Mouse (Mus musculus) ES-E14 (cell line): ENCODE data around the gene S100a16. TPM values are rescaled to one million over a fixed set of nuclear protein-coding genes. Genes with fewer than 3 reads are reported as not detected.
A peak's percentile ranks its signal among the peaks of the same experiment; 100 is the strongest.

ENCODE experiments used
- DNase-seq: peaks from one replicate; pipeline ENCODE4 v3.0.0-alpha.2; 2013; ENCODE audit warnings: low read depth, low spot score
- H3K27ac ChIP-seq: 2 replicates; pipeline ENCODE4 v1.5.1; 2012; ENCODE audit warnings: low read depth, mild to moderate bottlenecking, low read length, moderate library complexity, mixed read lengths; ENCODE audit not compliant: poor library complexity, insufficient read depth, severe bottlenecking
- H3K36me3 ChIP-seq: 2 replicates; pipeline ENCODE4 v1.6.1; 2012; ENCODE audit warnings: mild to moderate bottlenecking, low read length, moderate library complexity, mixed read lengths; ENCODE audit not compliant: control insufficient read depth, poor library complexity, insufficient read depth, severe bottlenecking
- H3K4me1 ChIP-seq, 2 experiments: fragments of 150-350 bp in 1 of 2; sonication (generic) in 1 of 2; 2 replicates each; pipeline ENCODE4 v1.6.1; 2012; ENCODE audit warnings: low read length in 2 of 2, mild to moderate bottlenecking in 1 of 2, mixed read lengths in 1 of 2; ENCODE audit not compliant: control insufficient read depth in 2 of 2, insufficient read depth in 2 of 2, poor library complexity in 1 of 2
- H3K4me3 ChIP-seq, 2 experiments: fragments of 150-350 bp in 1 of 2; sonication (generic) in 1 of 2; 2 replicates each; pipeline ENCODE4 v1.5.1; 2012; ENCODE audit warnings: low read length in 2 of 2, low read depth in 1 of 2, mild to moderate bottlenecking in 1 of 2, mixed read lengths in 1 of 2; ENCODE audit not compliant: insufficient read depth in 1 of 2, poor library complexity in 1 of 2, severe bottlenecking in 1 of 2
- H3K9ac ChIP-seq: 2 replicates; pipeline ENCODE4 v1.6.1; 2012; ENCODE audit warnings: low read depth, mild to moderate bottlenecking, low read length, mixed read lengths; ENCODE audit not compliant: poor library complexity, insufficient read depth, severe bottlenecking
- H3K9me3 ChIP-seq: fragments of 150-350 bp; sonication (generic); 2 replicates; pipeline ENCODE4 v1.6.1; 2012; ENCODE audit warnings: low read depth, mild to moderate bottlenecking, low read length; ENCODE audit not compliant: control insufficient read depth, insufficient read depth
- CHD2 ChIP-seq: IDR thresholded peaks from 2 replicates; pipeline ENCODE4 v1.6.1; 2014; ENCODE audit warnings: mild to moderate bottlenecking, low read depth, low read length, inconsistent platforms
- HCFC1 ChIP-seq: IDR thresholded peaks from 2 replicates; pipeline ENCODE4 v1.6.1; 2012; ENCODE audit warnings: low read length, inconsistent platforms, borderline replicate concordance; ENCODE audit not compliant: insufficient read depth
- MAFK ChIP-seq: IDR thresholded peaks from 2 replicates; pipeline ENCODE4 v1.6.1; 2014; ENCODE audit warnings: mild to moderate bottlenecking, low read depth, low read length, inconsistent platforms; ENCODE audit not compliant: insufficient read depth
- ZC3H11A ChIP-seq: IDR thresholded peaks from 2 replicates; pipeline ENCODE4 v1.6.1; 2012; ENCODE audit warnings: low read depth, mild to moderate bottlenecking, inconsistent platforms, low read length, borderline replicate concordance
- ZNF384 ChIP-seq: IDR thresholded peaks from 2 replicates; pipeline ENCODE4 v1.6.1; 2012; ENCODE audit warnings: low read depth, low read length, inconsistent platforms
- in situ Hi-C, 2 experiments: fragments of 600-800 bp; cut with MboI; formaldehyde crosslinking; loops; one replicate each; pipeline ENCODE4 v1.15.1; 2025; ENCODE audit warnings: low sequenced_read_pairs in 2 of 2, inconsistent platforms in 1 of 2; ENCODE audit not compliant: unreplicated experiment in 2 of 2
- total RNA-seq: library from RNA; depleted of rRNA; stranded (reverse); fragments of 300-350 nt; gene quantifications from 2 replicates; pipeline ENCODE4 v1.2.3, GENCODE M21; 2012

Gene S100a16
- total RNA-seq, 1 experiment, result 3.2 TPM

DNA sequence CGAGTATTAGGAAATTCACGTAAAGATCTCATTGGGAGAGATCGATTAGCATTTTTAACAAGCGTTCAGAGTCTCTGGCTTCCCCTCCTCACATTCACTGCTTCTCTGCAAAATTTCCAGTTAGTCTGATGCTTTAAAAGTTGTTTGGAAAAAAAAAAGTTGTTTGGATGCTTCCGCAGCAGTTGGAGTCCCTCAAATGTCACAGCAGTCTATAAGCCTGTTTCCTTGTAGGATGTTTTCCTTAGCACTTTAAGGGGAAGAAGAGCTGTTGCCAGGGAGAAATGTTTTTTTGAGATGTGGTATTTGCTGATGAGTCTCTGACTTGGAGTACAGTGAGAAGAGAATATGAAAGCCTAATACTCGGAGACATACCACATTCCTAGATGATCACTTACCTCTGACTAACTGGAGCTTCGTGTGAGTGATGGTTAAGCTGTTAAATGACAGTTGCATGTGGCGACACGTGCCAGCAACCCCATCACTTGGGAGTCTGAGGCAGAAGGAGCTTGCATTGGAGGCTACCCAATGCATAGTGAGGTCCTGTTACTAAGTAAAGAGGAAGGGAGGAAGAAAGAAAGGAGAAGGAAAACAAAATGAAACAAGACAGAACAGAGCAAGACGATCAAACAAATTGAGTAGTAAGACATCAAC, 39.4 kb downstream of the S100a16 start:
- TF ChIP-seq MAFK, result no peak
- no peaks in the 10 kb centered on the region for H3K36me3 ChIP-seq
- H3K9ac ChIP-seq, result no peak overlapping the region
- no peak for DNase-seq
- H3K9me3 ChIP-seq, result no peaks in the 10 kb centered on the region
- in situ Hi-C loops, result no loop called here
- no peak overlapping the region for H3K27ac ChIP-seq
- no peak overlapping the region for H3K4me3 ChIP-seq
- no peaks in the 10 kb centered on the region for H3K4me1 ChIP-seq

DNA sequence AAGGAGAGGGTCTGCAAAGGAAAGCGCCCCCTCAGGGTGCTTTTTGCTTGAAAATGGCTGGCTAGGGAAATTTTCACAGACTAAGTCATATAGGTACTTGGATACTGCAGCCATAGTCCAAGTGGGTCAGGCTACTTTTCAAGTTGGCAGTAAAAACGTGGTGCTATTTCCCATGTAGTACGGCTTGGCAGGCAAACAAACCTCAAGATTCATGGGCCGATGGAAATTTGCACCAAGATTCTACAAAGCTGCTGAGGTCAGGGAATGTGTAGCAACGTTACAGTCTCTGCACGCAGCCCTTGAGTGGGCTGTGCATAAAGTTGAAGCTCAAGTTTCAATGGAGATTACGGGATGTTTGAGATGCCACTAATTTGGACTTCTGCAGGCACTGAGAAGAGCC, 42.4 kb downstream of the S100a16 start:
- TF ChIP-seq CHD2, result no peak
- no peak for TF ChIP-seq ZNF384
- no peak for TF ChIP-seq MAFK
- TF ChIP-seq HCFC1, result no peak
- no peak for TF ChIP-seq ZC3H11A
- DNase-seq, result no peak
- no peak overlapping the region for H3K9ac ChIP-seq

DNA sequence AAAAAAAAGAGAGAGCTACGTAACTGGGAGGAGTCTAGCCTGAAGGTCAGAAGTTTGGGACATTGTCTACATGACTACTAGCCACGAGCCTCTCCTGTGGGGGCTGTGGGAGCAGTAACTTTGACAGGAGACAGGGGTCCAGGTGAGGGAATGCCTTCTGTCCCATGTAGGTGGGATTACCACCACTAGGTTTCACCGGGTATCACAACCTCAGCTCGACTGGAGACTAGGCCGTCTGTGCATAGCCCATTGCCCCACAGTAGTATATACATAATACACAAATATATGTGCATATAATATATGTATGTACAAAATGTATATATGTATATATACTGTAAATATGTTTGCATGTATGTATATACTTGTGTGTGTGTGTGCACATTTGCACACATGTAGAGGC, 44.1 kb downstream of the S100a16 start:
- no peaks in the 10 kb centered on the region for H3K9me3 ChIP-seq
- H3K36me3 ChIP-seq, result no peaks in the 10 kb centered on the region
- no peak overlapping the region for H3K4me3 ChIP-seq
- no peak for DNase-seq
- H3K4me1 ChIP-seq, result peaks cover 0 to 4% of the 10 kb centered on the region in 2 experiments; a peak in 1 of 4 replicates
- in situ Hi-C loops, result no loop called here
- no peak overlapping the region for H3K27ac ChIP-seq
- TF ChIP-seq ZC3H11A, result no peak
- no peak for TF ChIP-seq HCFC1
- no peak for TF ChIP-seq ZNF384
- no peak overlapping the region for H3K9ac ChIP-seq

More for the DNA sequence above, 42.4 kb downstream of the S100a16 start:
- no peak overlapping the region for H3K4me3 ChIP-seq
- in situ Hi-C loops, result no loop called here
- no peak overlapping the region for H3K27ac ChIP-seq
- H3K4me1 ChIP-seq, result no peaks in the 10 kb centered on the region
- no peaks in the 10 kb centered on the region for H3K9me3 ChIP-seq
- H3K36me3 ChIP-seq, result no peaks in the 10 kb centered on the region

DNA sequence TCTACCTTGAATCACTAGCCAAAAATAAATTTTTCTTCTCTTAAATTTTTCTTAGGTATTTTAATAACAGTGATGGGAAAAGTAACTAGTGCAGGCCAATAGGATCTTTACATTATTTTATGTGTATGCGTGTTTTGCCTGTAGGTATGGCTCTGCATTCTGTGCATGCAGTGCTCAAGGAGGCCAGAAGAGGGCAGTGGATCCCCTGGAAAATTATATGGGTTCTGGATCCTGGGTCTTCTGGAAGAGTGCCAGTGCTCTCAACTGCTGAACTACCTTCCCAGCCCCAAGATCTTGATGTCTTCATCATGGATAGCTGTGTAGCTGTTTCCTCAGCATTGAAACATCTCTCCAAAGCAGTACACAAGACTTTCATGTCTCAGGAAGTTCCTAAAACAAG, 45.1 kb downstream of the S100a16 start:
- Histone ChIP-seq H3K36me3 (no peaks in the 10 kb centered on the region), H3K9me3 (no peaks in the 10 kb centered on the region), H3K4me3 (no peak overlapping the region), H3K4me1 (peaks cover 0 to 11% of the 10 kb centered on the region in 2 experiments; a peak in 1 of 4 replicates), H3K27ac (no peak overlapping the region), H3K9ac (no peak overlapping the region)
- no peak for DNase-seq
- TF ChIP-seq CHD2, result no peak
- TF ChIP-seq ZC3H11A, result peak; percentile 57
- no peak for TF ChIP-seq ZNF384
- TF ChIP-seq MAFK, result no peak
- in situ Hi-C loops, result no loop called here

DNA sequence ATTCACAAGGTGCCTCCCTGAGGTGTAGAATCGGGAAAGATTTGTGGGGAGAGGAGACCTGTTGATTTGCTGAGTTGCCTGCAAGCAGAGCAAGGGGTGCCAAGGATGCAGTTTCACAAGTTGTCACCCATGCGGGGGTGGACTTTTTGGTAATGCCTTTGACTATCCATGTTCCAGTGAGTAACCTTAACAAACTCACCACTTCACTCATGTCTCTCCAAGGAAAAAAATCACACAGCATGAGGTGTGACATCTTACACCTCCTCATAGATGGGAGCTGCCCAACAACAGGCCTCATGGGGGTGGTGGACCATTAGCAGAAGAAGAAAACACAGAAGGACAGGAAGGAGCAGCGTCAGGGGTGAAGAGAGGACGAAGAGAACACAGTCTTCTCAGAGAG, 45.5 kb downstream of the S100a16 start:
- H3K36me3 ChIP-seq, result no peaks in the 10 kb centered on the region
- H3K9ac ChIP-seq, result no peak overlapping the region
- no peaks in the 10 kb centered on the region for H3K9me3 ChIP-seq
- no peak for DNase-seq
- H3K27ac ChIP-seq, result no peak overlapping the region
- peaks cover 3 to 11% of the 10 kb centered on the region in 2 experiments; a peak in 1 of 4 replicates for H3K4me1 ChIP-seq
- TF ChIP-seq CHD2 (no peak), MAFK (no peak), ZC3H11A (no peak)
- in situ Hi-C loops, result no loop called here
- H3K4me3 ChIP-seq, result no peak overlapping the region
